Mouse (Mus musculus) myocyte (in vitro differentiated cells): ENCODE data around the gene Zfp3.

ENCODE experiments used
- POLR2A ChIP-seq: IDR thresholded peaks from one replicate; pipeline ENCODE4 v1.6.1; 2011; ENCODE audit warnings: low read depth, mild to moderate bottlenecking, control low read depth, moderate library complexity; ENCODE audit not compliant: insufficient read length
- TCF3 ChIP-seq: IDR thresholded peaks from one replicate; pipeline ENCODE4 v1.6.1; 2011; ENCODE audit warnings: low read depth, control low read depth; ENCODE audit not compliant: insufficient read length

- no peak for TF ChIP-seq TCF3
- TF ChIP-seq POLR2A = no peak
These were observed 43.4 kb upstream of the Zfp3 start for GRCm38 (mm10) chr11:70720567-70720966.
